ENCODE assay signal across 27 mouse cellular contexts in the genomic region with DNA sequence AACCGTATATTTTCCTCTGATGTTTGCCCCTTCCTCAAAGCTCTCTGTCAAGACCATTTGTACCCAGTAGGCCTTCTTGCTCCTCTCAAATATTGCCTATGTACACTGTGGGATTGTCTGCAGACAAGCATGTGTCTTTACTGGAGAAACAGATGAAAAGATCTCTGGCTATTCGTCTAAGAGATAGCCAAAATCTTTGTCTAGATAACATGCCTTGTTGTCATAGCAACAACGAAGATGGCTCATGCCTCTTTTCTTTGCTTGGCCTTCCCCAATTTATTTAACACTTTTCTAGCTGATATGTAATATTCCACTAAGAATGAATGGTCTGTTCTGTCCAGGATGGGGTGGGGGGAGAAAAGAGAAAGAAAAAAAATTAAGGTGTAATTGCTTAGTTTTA.
DNase-seq lines count a peak whose midpoint lies in the region; ATAC-seq and TF ChIP-seq lines count a peak whose summit lies in the region.
"Had no signal": no experiment of that assay in that cellular context is flagged by ENCODE, and none has a peak within 500 bp of the region (broad histone marks: within the 10 kb centered on the region; RNA-seq: fewer than 3 reads in every experiment).

No protein-coding gene starts in this region.

- ATAC-seq in forebrain, embryonic 15.5 days (replicated peaks) = no peak
- ATAC-seq in forebrain, embryonic 12.5 days (ENCODE audit: low FRiP score) = no peak
- ATAC-seq in midbrain, embryonic 11.5 days (ENCODE audit: low FRiP score) = no peak
- ATAC-seq in forebrain, postnatal 0 days = no peak
- ATAC-seq in midbrain, embryonic 16.5 days = no peak
- ATAC-seq: inflammation-experienced regulatory T-cells, adult 6 months had no signal

- 60% methylated on average over 3 of the region's 3 CpGs for WGBS in forebrain, embryonic 15.5 days
- WGBS in forebrain, embryonic 12.5 days = 70% methylated on average over 3 of the region's 3 CpGs
- 65% methylated on average over 3 of the region's 3 CpGs for WGBS in midbrain, embryonic 10.5 days
- WGBS in midbrain, embryonic 11.5 days = 56% methylated on average over 3 of the region's 3 CpGs
- 43% methylated on average over 3 of the region's 3 CpGs for WGBS in forebrain, postnatal 0 days
- 34% methylated on average over 3 of the region's 3 CpGs for WGBS in midbrain, embryonic 16.5 days

- no peak for TF ChIP-seq CTCF in forebrain, postnatal 0 days (IDR thresholded peaks at IDR 0.05; ENCODE audit: low read depth)

- H3K4me1 ChIP-seq in forebrain, embryonic 15.5 days = peaks cover 15% of the 10 kb centered on the region
- H3K4me1 ChIP-seq in forebrain, embryonic 12.5 days = peaks cover 16% of the 10 kb centered on the region
- H3K4me1 ChIP-seq in midbrain, embryonic 10.5 days = peaks cover 40% of the 10 kb centered on the region
- peaks cover 18% of the 10 kb centered on the region for H3K4me1 ChIP-seq in midbrain, embryonic 11.5 days (ENCODE audit: control insufficient read depth, insufficient read depth, low read length)
- peaks cover 9% of the 10 kb centered on the region; the same call in 1 of the 2 replicates for H3K4me1 ChIP-seq in forebrain, postnatal 0 days (ENCODE audit: insufficient read depth)
- H3K4me1 ChIP-seq in midbrain, embryonic 16.5 days (ENCODE audit: control insufficient read depth, insufficient read depth, low read length) = peaks cover 13% of the 10 kb centered on the region
- H3K4me1 ChIP-seq: embryonic facial prominence, embryonic 12.5 days; lung, embryonic 15.5 days had no signal

- no peak for DNase-seq in midbrain, embryonic 10.5 days (ENCODE audit: low spot score)
- DNase-seq in midbrain, embryonic 11.5 days (ENCODE audit: low spot score, missing footprints) = no peak
- peak; percentile 60 for DNase-seq in forebrain, postnatal 0 days
- DNase-seq in kidney, adult 8-10 months = no peak
- DNase-seq in gastrocnemius, postnatal 4 days (ENCODE audit: low spot score in 2 of 2) = no peak
- DNase-seq: adrenal gland, postnatal 25 days; cerebellum, adult 2 months; cerebellum, postnatal 25 days; gastrocnemius, postnatal 10 days; kidney, adult 11 months; kidney, postnatal 25 days; thymus, postnatal 4 days had no signal

- H3K4me2 ChIP-seq in forebrain, embryonic 15.5 days (replicated peaks) = no peak overlapping the region
- H3K4me2 ChIP-seq in forebrain, embryonic 12.5 days = no peak overlapping the region
- no peak overlapping the region for H3K4me2 ChIP-seq in midbrain, embryonic 11.5 days
- H3K4me2 ChIP-seq in forebrain, postnatal 0 days (ENCODE audit: low read depth) = no peak overlapping the region
- H3K4me2 ChIP-seq in midbrain, embryonic 16.5 days (ENCODE audit: low read length) = no peak overlapping the region
- H3K4me2 ChIP-seq: embryonic facial prominence, embryonic 12.5 days; heart, embryonic 15.5 days; kidney, embryonic 15.5 days; limb, embryonic 13.5 days; liver, embryonic 11.5 days; lung, embryonic 15.5 days; midbrain, embryonic 12.5 days; neural tube, embryonic 12.5 days had no signal

- no peaks in the 10 kb centered on the region for H3K27me3 ChIP-seq in forebrain, embryonic 15.5 days
- no peaks in the 10 kb centered on the region for H3K27me3 ChIP-seq in forebrain, embryonic 12.5 days
- no peaks in the 10 kb centered on the region for H3K27me3 ChIP-seq in midbrain, embryonic 10.5 days (ENCODE audit: low read depth, poor library complexity, severe bottlenecking)
- H3K27me3 ChIP-seq in midbrain, embryonic 11.5 days (ENCODE audit: control insufficient read depth, insufficient read depth, low read length) = no peaks in the 10 kb centered on the region
- H3K27me3 ChIP-seq in forebrain, postnatal 0 days (ENCODE audit: insufficient read depth, low read length) = no peaks in the 10 kb centered on the region
- no peaks in the 10 kb centered on the region for H3K27me3 ChIP-seq in midbrain, embryonic 16.5 days (ENCODE audit: control insufficient read depth, insufficient read depth, low read depth, low read length)
- H3K27me3 ChIP-seq: embryonic facial prominence, embryonic 12.5 days; heart, embryonic 15.5 days; kidney, embryonic 15.5 days; limb, embryonic 13.5 days; lung, embryonic 15.5 days; midbrain, embryonic 12.5 days; neural tube, embryonic 12.5 days had no signal

- H3K27ac ChIP-seq in forebrain, embryonic 15.5 days (replicated peaks) = peak overlapping the region; percentile 45
- no peak overlapping the region for H3K27ac ChIP-seq in forebrain, embryonic 12.5 days
- H3K27ac ChIP-seq in midbrain, embryonic 10.5 days (replicated peaks) = peak overlapping the region; percentile 69
- no peak overlapping the region for H3K27ac ChIP-seq in midbrain, embryonic 11.5 days (ENCODE audit: low read depth, low read length)
- 0 out of 2 replicates have a peak overlapping the region, but pooled peaks have one; percentile 21 for H3K27ac ChIP-seq in forebrain, postnatal 0 days (ENCODE audit: low read depth, low read length)
- peak overlapping the region; percentile 54 for H3K27ac ChIP-seq in midbrain, embryonic 16.5 days (ENCODE audit: low read length)
- H3K27ac ChIP-seq: embryonic facial prominence, embryonic 12.5 days; heart, embryonic 10.5 days; heart, embryonic 15.5 days; kidney, embryonic 15.5 days; left cerebral cortex, adult 2 months; limb, embryonic 13.5 days; lung, embryonic 15.5 days; neural tube, embryonic 12.5 days had no signal

- no peak overlapping the region for H3K4me3 ChIP-seq in forebrain, embryonic 15.5 days
- H3K4me3 ChIP-seq in forebrain, embryonic 12.5 days (replicated peaks) = no peak overlapping the region
- no peak overlapping the region for H3K4me3 ChIP-seq in midbrain, embryonic 10.5 days
- H3K4me3 ChIP-seq in midbrain, embryonic 11.5 days (ENCODE audit: low read depth, low read length) = no peak overlapping the region
- no peak overlapping the region for H3K4me3 ChIP-seq in forebrain, postnatal 0 days (ENCODE audit: low read depth, low read length)
- no peak overlapping the region for H3K4me3 ChIP-seq in midbrain, embryonic 16.5 days (ENCODE audit: low read depth, low read length)
- H3K4me3 ChIP-seq: embryonic facial prominence, embryonic 12.5 days; heart, embryonic 10.5 days; heart, embryonic 15.5 days; kidney, embryonic 15.5 days; left cerebral cortex, adult 2 months; limb, embryonic 13.5 days; lung, embryonic 15.5 days; midbrain, embryonic 12.5 days; myocyte; neural tube, embryonic 12.5 days had no signal

- no peaks in the 10 kb centered on the region for H3K9me3 ChIP-seq in forebrain, embryonic 15.5 days
- H3K9me3 ChIP-seq in forebrain, embryonic 12.5 days = no peaks in the 10 kb centered on the region
- no peaks in the 10 kb centered on the region for H3K9me3 ChIP-seq in midbrain, embryonic 10.5 days (replicated peaks)
- no peaks in the 10 kb centered on the region for H3K9me3 ChIP-seq in midbrain, embryonic 11.5 days (ENCODE audit: control insufficient read depth, low read length)
- H3K9me3 ChIP-seq in forebrain, postnatal 0 days (ENCODE audit: low read length) = no peaks in the 10 kb centered on the region
- H3K9me3 ChIP-seq in midbrain, embryonic 16.5 days (replicated peaks; ENCODE audit: control insufficient read depth, low read length, poor library complexity, severe bottlenecking) = no peaks in the 10 kb centered on the region
- H3K9me3 ChIP-seq: embryonic facial prominence, embryonic 12.5 days; heart, embryonic 10.5 days; heart, embryonic 15.5 days; kidney, embryonic 15.5 days; limb, embryonic 13.5 days; lung, embryonic 15.5 days; midbrain, embryonic 12.5 days; neural tube, embryonic 12.5 days had no signal

- H3K9ac ChIP-seq in forebrain, embryonic 15.5 days (replicated peaks) = no peak overlapping the region
- no peak overlapping the region for H3K9ac ChIP-seq in forebrain, embryonic 12.5 days
- H3K9ac ChIP-seq in midbrain, embryonic 11.5 days (ENCODE audit: low read length) = no peak overlapping the region
- no peak overlapping the region for H3K9ac ChIP-seq in forebrain, postnatal 0 days
- H3K9ac ChIP-seq in midbrain, embryonic 16.5 days (ENCODE audit: low read depth, low read length) = no peak overlapping the region
- H3K9ac ChIP-seq: embryonic facial prominence, embryonic 12.5 days; heart, embryonic 15.5 days; kidney, embryonic 15.5 days; limb, embryonic 13.5 days; lung, embryonic 15.5 days; midbrain, embryonic 12.5 days; neural tube, embryonic 12.5 days had no signal

- 0 out of 2 replicates have a peak, but pooled peaks cover 7% of the 10 kb centered on the region for H3K36me3 ChIP-seq in forebrain, embryonic 15.5 days
- H3K36me3 ChIP-seq in forebrain, embryonic 12.5 days (replicated peaks) = no peaks in the 10 kb centered on the region
- peaks cover 51% of the 10 kb centered on the region for H3K36me3 ChIP-seq in midbrain, embryonic 10.5 days
- H3K36me3 ChIP-seq in midbrain, embryonic 11.5 days (ENCODE audit: control insufficient read depth, insufficient read depth, low read length) = no peaks in the 10 kb centered on the region
- peaks cover 6% of the 10 kb centered on the region; the same call in 1 of the 2 replicates for H3K36me3 ChIP-seq in forebrain, postnatal 0 days (ENCODE audit: insufficient read depth)
- no peaks in the 10 kb centered on the region for H3K36me3 ChIP-seq in midbrain, embryonic 16.5 days (ENCODE audit: control insufficient read depth, insufficient read depth, low read length)
- H3K36me3 ChIP-seq: embryonic facial prominence, embryonic 12.5 days; heart, embryonic 10.5 days; heart, embryonic 15.5 days; kidney, embryonic 15.5 days; limb, embryonic 13.5 days; lung, embryonic 15.5 days had no signal

Comparison
In these comparisons a context has a peak if more than half of its experiments do, and no peak if none do; other contexts are left out.
1. H3K27ac ChIP-seq: peak in forebrain, embryonic 15.5 days (single experiment), midbrain, embryonic 10.5 days (single experiment), forebrain, postnatal 0 days (single experiment) and midbrain, embryonic 16.5 days (single experiment); none in forebrain, embryonic 12.5 days (single experiment) and midbrain, embryonic 11.5 days (single experiment).